Mouse (Mus musculus): ENCODE measurements around the gene Tlr13. TPM values are rescaled to one million over a fixed set of nuclear protein-coding genes. Genes with fewer than 3 reads are reported as not detected.
"Not testable (repeated sequence)": the region's sequence is repeated elsewhere in the genome, so short reads cannot be mapped to it uniquely, and the experiment has no call there.

Gene Tlr13
- polyA plus RNA-seq, 1 experiment, result 0.05 TPM

DNA sequence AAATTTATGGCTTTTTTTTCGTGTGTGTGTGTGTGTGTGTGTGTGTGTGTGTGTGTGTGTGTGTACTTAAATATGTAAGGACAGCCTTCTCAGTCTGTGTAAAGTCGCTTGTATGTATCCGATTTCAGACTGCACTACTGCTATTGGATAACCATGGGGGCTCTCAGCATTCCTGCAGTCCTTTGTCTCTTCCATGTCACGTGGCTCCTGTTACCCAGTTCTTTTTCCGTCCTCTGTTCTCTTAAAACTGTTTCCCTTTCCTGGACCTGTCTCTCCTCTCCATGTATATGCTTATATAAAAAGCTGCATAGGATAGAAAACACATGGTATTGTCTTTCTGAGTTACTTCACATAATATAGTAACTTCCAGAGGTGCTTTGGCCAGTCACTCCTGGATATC, 42.7 kb downstream of the Tlr13 start:
- Histone ChIP-seq H3K36me3 (ENCODE audit: control insufficient read depth, insufficient read depth, low read length) (no peaks in the 10 kb centered on the region), H3K27me3 (ENCODE audit: control insufficient read depth, insufficient read depth, low read length) (no peaks in the 10 kb centered on the region), H3K4me1 (ENCODE audit: control insufficient read depth, insufficient read depth, low read length) (peaks cover 3% of the 10 kb centered on the region), H3K4me3 (ENCODE audit: control insufficient read depth, low read depth, low read length) (no peak overlapping the region), H3K27ac (ENCODE audit: control insufficient read depth, insufficient read depth, low read depth, low read length) (no peak overlapping the region)
- TF ChIP-seq CTCF (IDR thresholded peaks at IDR 0.05; ENCODE audit: control insufficient read depth, insufficient read depth, insufficient replicate concordance, low read depth, low read length) (no peak), POLR2A (IDR thresholded peaks at IDR 0.05; ENCODE audit: control insufficient read depth, low read depth, low read length) (no peak)

DNA sequence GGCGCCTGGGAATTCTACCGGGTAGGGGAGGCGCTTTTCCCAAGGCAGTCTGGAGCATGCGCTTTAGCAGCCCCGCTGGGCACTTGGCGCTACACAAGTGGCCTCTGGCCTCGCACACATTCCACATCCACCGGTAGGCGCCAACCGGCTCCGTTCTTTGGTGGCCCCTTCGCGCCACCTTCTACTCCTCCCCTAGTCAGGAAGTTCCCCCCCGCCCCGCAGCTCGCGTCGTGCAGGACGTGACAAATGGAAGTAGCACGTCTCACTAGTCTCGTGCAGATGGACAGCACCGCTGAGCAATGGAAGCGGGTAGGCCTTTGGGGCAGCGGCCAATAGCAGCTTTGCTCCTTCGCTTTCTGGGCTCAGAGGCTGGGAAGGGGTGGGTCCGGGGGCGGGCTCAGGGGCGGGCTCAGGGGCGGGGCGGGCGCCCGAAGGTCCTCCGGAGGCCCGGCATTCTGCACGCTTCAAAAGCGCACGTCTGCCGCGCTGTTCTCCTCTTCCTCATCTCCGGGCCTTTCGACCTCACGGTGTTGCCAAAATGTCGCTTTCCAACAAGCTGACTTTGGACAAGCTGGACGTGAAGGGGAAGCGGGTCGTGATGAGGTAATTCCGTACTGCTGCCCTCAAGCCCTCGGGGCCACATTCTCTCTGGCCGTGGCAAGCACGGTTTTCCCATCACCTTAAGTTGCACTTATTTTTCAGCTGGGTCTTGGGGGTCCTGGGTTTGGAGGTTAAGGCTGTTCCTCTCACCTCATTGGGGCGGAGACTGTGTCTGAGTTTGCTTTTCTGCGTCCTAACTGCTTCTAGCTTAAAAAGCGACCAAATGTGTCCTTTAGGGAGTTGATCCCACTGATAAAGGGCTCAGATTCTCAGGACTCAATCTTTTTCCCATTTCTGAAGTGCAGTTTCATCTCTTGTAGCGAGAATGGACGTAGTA, 44.0 kb downstream of the Tlr13 start, which contains the start of gene Pgk1:
Gene Pgk1, plus strand, starts transcription at position 388 of the 937 bp plus-strand sequence.
- TF ChIP-seq CTCF (IDR thresholded peaks at IDR 0.05; ENCODE audit: control insufficient read depth, insufficient read depth, insufficient replicate concordance, low read depth, low read length) (no peak), POLR2A (IDR thresholded peaks at IDR 0.05; ENCODE audit: control insufficient read depth, low read depth, low read length) (no peak; the same call in 1 of the 2 replicates)
- no peaks in the 10 kb centered on the region for H3K36me3 ChIP-seq (ENCODE audit: control insufficient read depth, insufficient read depth, low read length)
- H3K27me3 ChIP-seq (ENCODE audit: control insufficient read depth, insufficient read depth, low read length), result no peaks in the 10 kb centered on the region
- H3K4me3 ChIP-seq (ENCODE audit: control insufficient read depth, low read depth, low read length), result peak within 1 kb of the TSS; percentile 87
- H3K27ac ChIP-seq (ENCODE audit: control insufficient read depth, insufficient read depth, low read depth, low read length), result peak within 1 kb of the TSS; percentile 79
- H3K4me1 ChIP-seq (ENCODE audit: control insufficient read depth, insufficient read depth, low read length), result peaks cover 3% of the 10 kb centered on the region

DNA sequence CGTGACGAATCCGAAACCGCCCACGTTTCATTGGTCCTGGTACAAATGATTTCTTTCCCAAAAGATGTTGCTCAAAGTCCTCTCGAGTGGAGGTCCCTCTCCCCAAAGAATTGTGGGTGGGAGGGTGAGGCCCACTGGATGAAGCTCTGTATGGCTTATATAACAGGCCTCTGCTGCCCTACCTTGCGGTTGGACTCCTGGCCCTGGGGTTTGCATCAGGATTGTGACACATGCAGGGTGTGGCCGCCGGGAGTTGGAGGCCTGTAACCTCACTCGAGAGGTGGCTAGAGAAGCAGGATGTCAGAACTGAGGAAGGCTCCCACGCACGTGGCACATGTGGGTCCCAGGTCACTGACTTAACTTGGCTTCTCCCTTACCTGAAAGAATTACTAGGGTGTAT, 44.7 kb downstream of the Tlr13 start:
- Histone ChIP-seq H3K36me3 (ENCODE audit: control insufficient read depth, insufficient read depth, low read length) (no peaks in the 10 kb centered on the region), H3K27me3 (ENCODE audit: control insufficient read depth, insufficient read depth, low read length) (no peaks in the 10 kb centered on the region), H3K4me3 (ENCODE audit: control insufficient read depth, low read depth, low read length) (peak overlapping the region; percentile 87), H3K4me1 (ENCODE audit: control insufficient read depth, insufficient read depth, low read length) (peaks cover 3% of the 10 kb centered on the region), H3K27ac (ENCODE audit: control insufficient read depth, insufficient read depth, low read depth, low read length) (peak overlapping the region; percentile 79)
- TF ChIP-seq POLR2A (IDR thresholded peaks at IDR 0.05; ENCODE audit: control insufficient read depth, low read depth, low read length) (no peak), CTCF (IDR thresholded peaks at IDR 0.05; ENCODE audit: control insufficient read depth, insufficient read depth, insufficient replicate concordance, low read depth, low read length) (no peak)

DNA sequence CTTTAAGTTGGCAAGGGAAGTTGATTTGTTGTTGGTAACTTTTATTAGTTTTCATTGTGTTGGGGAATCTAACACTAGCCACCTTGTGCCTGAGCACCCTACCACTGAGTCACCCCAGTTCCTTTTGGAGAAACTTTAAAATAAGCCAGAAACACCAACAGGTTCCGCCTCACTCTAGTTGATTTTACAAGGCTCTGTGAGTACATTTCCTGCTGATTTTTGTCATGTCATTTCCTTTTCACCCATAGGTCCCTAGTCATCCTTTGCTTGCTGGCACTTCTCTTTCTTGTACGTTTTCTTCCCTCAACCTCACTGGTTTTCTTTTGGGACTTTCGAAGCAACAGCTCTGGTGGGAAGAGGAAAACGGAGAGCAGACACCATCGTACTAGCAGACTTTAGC, 46.4 kb downstream of the Tlr13 start:
- TF ChIP-seq CTCF (IDR thresholded peaks at IDR 0.05; ENCODE audit: control insufficient read depth, insufficient read depth, insufficient replicate concordance, low read depth, low read length), result no peak
- no peak for TF ChIP-seq POLR2A (IDR thresholded peaks at IDR 0.05; ENCODE audit: control insufficient read depth, low read depth, low read length)
- no peak overlapping the region for H3K27ac ChIP-seq (ENCODE audit: control insufficient read depth, insufficient read depth, low read depth, low read length)

DNA sequence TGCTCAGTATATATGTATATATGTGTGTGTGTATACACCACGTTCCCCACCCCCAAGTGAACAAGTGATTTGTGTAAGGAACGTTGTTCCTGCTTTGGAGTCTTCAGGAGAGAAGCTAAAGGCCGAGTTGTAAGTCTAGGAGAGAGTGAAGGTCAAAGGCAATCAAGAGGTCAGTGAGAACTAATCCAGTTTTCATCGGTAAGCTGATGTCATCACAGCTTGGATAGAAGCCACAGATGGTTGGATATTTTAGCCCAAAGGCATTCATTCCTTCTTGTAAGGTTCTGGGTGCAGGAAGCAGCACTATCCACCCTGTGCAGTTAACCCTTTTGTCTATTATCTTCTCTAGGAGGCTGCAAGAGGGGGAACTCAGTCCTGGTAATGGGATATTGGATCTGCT, 47.1 kb downstream of the Tlr13 start:
- no peak overlapping the region for H3K4me3 ChIP-seq (ENCODE audit: control insufficient read depth, low read depth, low read length)

More for the DNA sequence above, 46.4 kb downstream of the Tlr13 start:
- peaks cover 3% of the 10 kb centered on the region for H3K4me1 ChIP-seq (ENCODE audit: control insufficient read depth, insufficient read depth, low read length)
- no peaks in the 10 kb centered on the region for H3K36me3 ChIP-seq (ENCODE audit: control insufficient read depth, insufficient read depth, low read length)
- no peaks in the 10 kb centered on the region for H3K27me3 ChIP-seq (ENCODE audit: control insufficient read depth, insufficient read depth, low read length)
- no peak overlapping the region for H3K4me3 ChIP-seq (ENCODE audit: control insufficient read depth, low read depth, low read length)

DNA sequence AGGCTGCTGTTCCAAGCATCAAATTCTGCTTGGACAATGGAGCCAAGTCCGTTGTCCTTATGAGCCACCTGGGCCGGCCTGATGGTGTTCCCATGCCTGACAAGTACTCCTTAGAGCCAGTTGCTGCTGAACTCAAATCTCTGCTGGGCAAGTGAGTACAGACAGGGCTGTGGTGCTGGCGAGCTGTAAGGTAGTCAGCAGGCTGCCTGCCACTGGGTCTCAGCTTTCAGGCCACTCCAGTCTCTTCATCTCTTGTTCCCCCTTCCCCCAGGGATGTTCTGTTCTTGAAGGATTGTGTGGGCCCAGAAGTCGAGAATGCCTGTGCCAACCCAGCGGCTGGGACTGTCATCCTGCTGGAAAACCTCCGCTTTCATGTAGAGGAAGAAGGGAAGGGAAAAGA, 51.4 kb downstream of the Tlr13 start:
- not testable (repeated sequence) for H3K27ac ChIP-seq (ENCODE audit: control insufficient read depth, insufficient read depth, low read depth, low read length); H3K27me3 ChIP-seq (ENCODE audit: control insufficient read depth, insufficient read depth, low read length); H3K4me3 ChIP-seq (ENCODE audit: control insufficient read depth, low read depth, low read length); H3K36me3 ChIP-seq (ENCODE audit: control insufficient read depth, insufficient read depth, low read length); H3K4me1 ChIP-seq (ENCODE audit: control insufficient read depth, insufficient read depth, low read length)

More for the DNA sequence above, 47.1 kb downstream of the Tlr13 start:
- H3K27me3 ChIP-seq (ENCODE audit: control insufficient read depth, insufficient read depth, low read length), result no peaks in the 10 kb centered on the region
- peaks cover 3% of the 10 kb centered on the region for H3K4me1 ChIP-seq (ENCODE audit: control insufficient read depth, insufficient read depth, low read length)
- TF ChIP-seq POLR2A (IDR thresholded peaks at IDR 0.05; ENCODE audit: control insufficient read depth, low read depth, low read length) (no peak), CTCF (IDR thresholded peaks at IDR 0.05; ENCODE audit: control insufficient read depth, insufficient read depth, insufficient replicate concordance, low read depth, low read length) (no peak)
- no peak overlapping the region for H3K27ac ChIP-seq (ENCODE audit: control insufficient read depth, insufficient read depth, low read depth, low read length)
- no peaks in the 10 kb centered on the region for H3K36me3 ChIP-seq (ENCODE audit: control insufficient read depth, insufficient read depth, low read length)

DNA sequence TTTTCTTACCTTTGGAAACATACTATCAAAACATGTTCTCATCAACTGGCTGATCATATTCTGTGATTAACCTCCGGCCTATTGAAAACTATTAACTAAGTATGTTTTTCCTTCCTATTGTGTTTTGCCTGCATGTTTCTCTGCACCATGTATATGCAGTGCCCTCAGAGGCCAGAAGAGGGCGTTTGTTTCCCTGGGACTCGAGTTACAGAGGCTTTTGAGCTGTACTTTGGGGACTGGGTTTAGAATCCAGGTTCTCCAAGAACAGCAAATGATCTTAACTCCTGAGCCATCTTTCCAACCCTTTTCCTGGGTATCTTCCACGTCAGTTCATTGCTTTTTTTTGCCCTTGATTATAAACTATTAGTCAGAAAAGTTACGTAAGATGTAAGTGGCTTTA, 54.3 kb downstream of the Tlr13 start:
- H3K4me1 ChIP-seq (ENCODE audit: control insufficient read depth, insufficient read depth, low read length), result no peaks in the 10 kb centered on the region
- no peak overlapping the region for H3K4me3 ChIP-seq (ENCODE audit: control insufficient read depth, low read depth, low read length)
- no peak for TF ChIP-seq POLR2A (IDR thresholded peaks at IDR 0.05; ENCODE audit: control insufficient read depth, low read depth, low read length)
- no peak for TF ChIP-seq CTCF (IDR thresholded peaks at IDR 0.05; ENCODE audit: control insufficient read depth, insufficient read depth, insufficient replicate concordance, low read depth, low read length)
- no peaks in the 10 kb centered on the region for H3K36me3 ChIP-seq (ENCODE audit: control insufficient read depth, insufficient read depth, low read length)
- no peaks in the 10 kb centered on the region for H3K27me3 ChIP-seq (ENCODE audit: control insufficient read depth, insufficient read depth, low read length)
- H3K27ac ChIP-seq (ENCODE audit: control insufficient read depth, insufficient read depth, low read depth, low read length), result no peak overlapping the region
